ENCODE assay signal across 9 mouse cellular contexts in the genomic region with DNA sequence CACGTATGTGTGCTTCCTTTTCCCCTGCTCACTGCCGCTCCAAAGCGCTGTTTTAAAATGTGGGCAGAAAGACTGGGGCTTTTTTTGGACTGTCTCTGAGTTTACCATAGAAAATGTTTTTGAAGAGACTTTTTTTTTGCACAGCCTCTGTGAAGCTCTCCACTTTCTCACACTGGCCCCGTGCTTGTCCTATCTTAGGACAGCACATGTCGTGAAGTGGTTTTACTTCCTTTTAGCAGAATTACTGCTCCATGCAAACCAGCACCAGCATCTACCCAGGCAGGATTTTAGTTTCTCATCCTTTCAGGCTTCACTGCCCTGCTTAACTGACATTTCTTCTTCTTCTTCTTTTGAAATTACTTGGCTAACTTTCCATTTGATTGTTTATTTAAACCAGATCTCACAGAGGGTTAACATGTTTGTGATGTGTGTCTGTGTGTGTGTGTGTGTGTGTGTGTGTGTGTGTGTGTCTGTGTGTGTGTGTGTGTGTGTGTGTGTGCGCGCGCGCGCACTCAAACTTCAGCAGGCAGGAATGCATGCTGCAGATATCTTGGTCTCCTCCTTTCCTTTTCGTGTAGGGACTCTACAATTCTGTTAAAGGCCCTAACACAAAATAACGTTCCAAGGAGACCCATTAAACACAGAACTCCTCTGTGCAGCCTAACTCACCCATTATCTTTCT.
A peak's percentile ranks its signal among the peaks of the same experiment; 100 is the strongest.
DNase-seq lines count a peak whose midpoint lies in the region; ATAC-seq and TF ChIP-seq lines count a peak whose summit lies in the region.
"Had no signal": no experiment of that assay in that cellular context is flagged by ENCODE, and none has a peak within 500 bp of the region (broad histone marks: within the 10 kb centered on the region; RNA-seq: fewer than 3 reads in every experiment).

No protein-coding gene starts in this region.

- H3K27me3 ChIP-seq in lung, embryonic 14.5 days (ENCODE audit: insufficient read depth, low read length): no peaks in the 10 kb centered on the region
- H3K27me3 ChIP-seq in limb, embryonic 14.5 days (ENCODE audit: control insufficient read depth, insufficient read depth, low read length): no peaks in the 10 kb centered on the region

- H3K4me2 ChIP-seq in lung, embryonic 14.5 days: no peak overlapping the region
- no peak overlapping the region for H3K4me2 ChIP-seq in limb, embryonic 14.5 days (replicated peaks; ENCODE audit: low read depth, low read length, severe bottlenecking)

- ATAC-seq in lung, embryonic 14.5 days (ENCODE audit: insufficient read depth): peak; percentile 62; the same call in 1 of the 2 replicates
- ATAC-seq in limb, embryonic 14.5 days (ENCODE audit: low FRiP score, low read depth): 0 out of 2 replicates have a peak, but pooled peaks have one; percentile 9

- no peak for TF ChIP-seq POLR2A in bone marrow macrophage, adult 2 months (IDR thresholded peaks at IDR 0.05; ENCODE audit: borderline replicate concordance, low read depth, low read length)
- no peak for TF ChIP-seq POLR2A in limb, embryonic 14.5 days (IDR thresholded peaks at IDR 0.05; ENCODE audit: borderline replicate concordance, extremely low read depth, insufficient read depth, insufficient read length)

- peak; percentile 33 for DNase-seq in lung, embryonic 14.5 days
- DNase-seq in lung, postnatal 4 days: no peak
- no peak for DNase-seq in limb, embryonic 14.5 days (ENCODE audit: low spot score)
- peak; percentile 21 for DNase-seq in skeletal muscle tissue, adult 2 months (ENCODE audit: low read depth, low spot score)
- DNase-seq in adrenal gland, postnatal 25 days: no peak
- no peak for DNase-seq in embryo, embryonic 10.5 days (ENCODE audit: low spot score)
- DNase-seq: heart, postnatal 14 days; kidney, adult 8-10 months had no signal

- H3K36me3 ChIP-seq in lung, embryonic 14.5 days (ENCODE audit: insufficient read depth): no peaks in the 10 kb centered on the region
- H3K36me3 ChIP-seq in limb, embryonic 14.5 days (ENCODE audit: control insufficient read depth, insufficient read depth, low read length): peaks cover 3% of the 10 kb centered on the region; the same call in 1 of the 2 replicates

- no peak overlapping the region for H3K4me3 ChIP-seq in lung, embryonic 14.5 days (ENCODE audit: low read depth, low read length)
- peak overlapping the region; percentile 3; the same call in 1 of the 2 replicates for H3K4me3 ChIP-seq in bone marrow macrophage, adult 2 months (ENCODE audit: insufficient read depth, low read length)
- no peak overlapping the region for H3K4me3 ChIP-seq in limb, embryonic 14.5 days (replicated peaks; ENCODE audit: low read length)

- H3K4me1 ChIP-seq in lung, embryonic 14.5 days (ENCODE audit: insufficient read depth): no peaks in the 10 kb centered on the region
- H3K4me1 ChIP-seq in bone marrow macrophage, adult 2 months (ENCODE audit: control insufficient read depth, insufficient read depth, low read length): peaks cover 29% of the 10 kb centered on the region
- H3K4me1 ChIP-seq in limb, embryonic 14.5 days (ENCODE audit: control insufficient read depth, insufficient read depth, low read length): peaks cover 9% of the 10 kb centered on the region; the same call in 1 of the 2 replicates

- no peak overlapping the region for H3K9ac ChIP-seq in lung, embryonic 14.5 days
- no peak overlapping the region for H3K9ac ChIP-seq in limb, embryonic 14.5 days (ENCODE audit: low read depth, low read length, severe bottlenecking)

- 63% methylated on average over 12 of the region's 12 CpGs for WGBS in lung, embryonic 14.5 days
- WGBS in limb, embryonic 14.5 days: 73% methylated on average over 12 of the region's 12 CpGs

- no peak overlapping the region for H3K27ac ChIP-seq in lung, embryonic 14.5 days (ENCODE audit: low read depth)
- H3K27ac ChIP-seq in bone marrow macrophage, adult 2 months (ENCODE audit: insufficient read depth, low read depth, low read length): peak overlapping the region; percentile 81
- no peak overlapping the region for H3K27ac ChIP-seq in limb, embryonic 14.5 days (replicated peaks; ENCODE audit: low read depth, low read length)

- TF ChIP-seq CTCF in lung, embryonic 14.5 days (IDR thresholded peaks at IDR 0.05; ENCODE audit: low read depth): no peak
- TF ChIP-seq CTCF in bone marrow macrophage, adult 2 months (IDR thresholded peaks at IDR 0.05; ENCODE audit: low read depth, low read length): no peak

- no peaks in the 10 kb centered on the region for H3K9me3 ChIP-seq in lung, embryonic 14.5 days (ENCODE audit: low read depth, low read length)
- no peaks in the 10 kb centered on the region for H3K9me3 ChIP-seq in limb, embryonic 14.5 days (ENCODE audit: control insufficient read depth, low read length)

Comparison
In these comparisons a context has a peak if more than half of its experiments do, and no peak if none do; other contexts are left out.
1. DNase-seq: peak in lung, embryonic 14.5 days (single experiment) and skeletal muscle tissue, adult 2 months (single experiment); none in lung, postnatal 4 days (0 of 2), limb, embryonic 14.5 days (single experiment), adrenal gland, postnatal 25 days (single experiment) and embryo, embryonic 10.5 days (single experiment).